Mouse (Mus musculus) right cerebral cortex, postnatal 25 days (tissue): ENCODE measurements around the gene Rfx4.

Experiments
- DNase-seq: peaks from one replicate; pipeline ENCODE4 v3.0.0; 2022

The Rfx4 gene

DNA sequence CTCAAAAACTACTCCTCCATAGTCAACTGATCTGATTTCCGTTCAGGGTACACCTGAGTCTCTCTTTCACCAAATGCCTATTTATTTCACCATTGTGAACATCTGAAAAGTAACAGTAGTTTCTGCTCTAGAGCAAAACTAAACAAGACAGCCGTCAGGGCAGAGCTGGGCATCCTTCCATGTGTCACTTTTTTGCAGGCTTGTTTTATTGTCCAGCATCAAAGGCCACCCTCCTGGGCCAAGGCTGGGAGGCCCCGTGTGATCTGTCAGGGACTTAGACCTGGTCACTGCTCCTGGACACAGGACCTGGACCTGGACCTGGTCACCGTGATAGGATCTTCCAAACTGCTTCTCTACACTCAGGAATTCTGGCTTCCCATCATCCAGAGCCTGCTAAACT is 116.1 kb downstream of the Rfx4 start:
- DNase-seq = no peak

DNA sequence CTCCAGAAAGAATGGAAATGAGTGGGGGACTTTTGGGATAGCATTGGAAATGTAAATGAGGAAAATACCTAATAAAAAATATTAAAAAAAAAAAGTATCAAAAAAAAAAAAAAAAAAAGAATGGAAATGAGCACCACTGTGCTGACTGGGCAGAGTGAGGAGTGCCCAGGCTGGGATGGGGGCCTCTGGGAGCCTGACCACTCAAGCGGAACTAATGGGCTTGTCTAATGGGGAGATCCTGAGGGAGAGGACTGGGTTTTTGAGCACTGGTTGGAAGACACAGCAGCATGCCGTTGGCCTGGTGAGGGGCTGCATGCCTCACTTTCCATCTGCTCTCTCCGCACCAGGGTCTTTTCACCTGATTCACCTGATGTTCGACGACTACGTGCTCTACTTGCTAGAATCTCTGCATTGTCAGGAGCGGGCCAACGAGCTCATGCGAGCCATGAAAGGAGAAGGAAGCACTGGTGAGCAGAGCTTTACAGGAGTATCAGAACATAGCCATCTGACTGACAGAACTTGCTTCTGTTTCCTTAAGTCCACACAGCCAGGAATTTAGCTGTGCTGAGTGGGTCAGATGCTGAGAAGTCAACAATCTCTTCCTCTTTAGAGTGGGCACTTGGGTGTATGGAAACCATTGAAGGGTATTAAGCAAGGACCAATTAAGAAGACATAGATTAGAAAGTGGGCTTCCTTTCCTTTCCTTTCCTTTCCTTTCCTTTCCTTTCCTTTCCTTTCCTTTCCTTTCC is 124.1 kb downstream of the Rfx4 start:
- no peak for DNase-seq

DNA sequence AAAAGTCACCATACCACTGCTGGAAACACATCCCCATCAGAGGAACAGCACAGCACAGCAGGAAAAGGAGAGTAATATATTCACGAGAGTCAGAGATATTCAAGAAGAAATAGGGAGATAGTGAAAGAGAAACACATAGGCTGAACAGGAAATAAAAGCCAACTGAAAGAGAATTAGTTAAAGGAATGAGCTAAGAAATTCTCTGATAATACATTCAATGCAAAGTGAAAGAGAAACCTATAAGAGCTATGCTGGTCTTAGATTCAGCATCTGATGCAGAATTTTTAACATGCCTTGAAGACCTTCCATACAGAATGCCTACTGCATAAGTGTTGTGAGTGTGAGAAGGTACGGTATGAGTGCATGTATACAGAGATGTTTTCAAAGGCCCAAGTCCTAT is 126.7 kb downstream of the Rfx4 start:
- DNase-seq = no peak

DNA sequence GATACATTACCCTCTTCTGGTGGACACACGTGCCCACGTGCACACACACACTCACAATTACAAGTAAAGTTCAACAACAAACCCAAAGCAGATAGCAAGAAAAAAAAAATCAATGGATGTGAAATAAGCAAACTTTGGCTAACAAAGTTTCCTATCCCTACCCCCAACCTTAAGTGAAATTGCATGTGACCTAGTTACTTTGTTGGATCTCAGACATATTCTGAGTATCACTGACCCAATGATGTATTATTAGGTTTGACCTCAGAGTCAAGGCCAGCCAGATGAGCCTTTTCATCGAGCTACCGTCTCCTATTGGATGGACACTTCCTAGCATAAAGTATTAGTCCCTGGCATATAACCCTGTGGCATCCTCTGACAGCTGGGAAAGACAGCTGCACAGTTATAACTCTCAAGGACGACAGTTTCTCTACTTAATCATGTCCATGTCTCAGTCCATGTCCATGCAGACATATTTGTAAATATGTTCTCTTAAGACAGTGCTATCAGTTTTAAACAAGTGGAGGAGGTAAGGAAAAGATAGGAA is 129.6 kb downstream of the Rfx4 start:
- no peak for DNase-seq

DNA sequence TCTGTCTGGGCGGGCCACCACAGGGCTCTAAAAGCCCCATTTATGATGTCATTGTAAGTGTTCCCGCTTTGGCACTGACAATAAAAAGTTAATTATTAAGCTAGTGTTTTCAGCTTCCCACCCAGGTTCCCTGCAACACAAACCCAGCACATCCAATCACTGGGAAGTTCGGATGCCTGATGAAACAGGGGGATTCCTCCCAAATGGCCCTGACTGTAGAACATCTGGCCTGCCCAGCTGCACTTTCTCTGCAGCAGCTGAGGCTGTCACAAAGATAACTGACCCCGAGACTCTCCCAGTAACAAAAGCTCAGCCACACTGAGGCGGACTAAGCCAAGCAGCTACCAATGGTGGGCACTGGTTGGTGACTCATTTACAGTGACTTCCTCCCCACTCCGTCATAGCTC is 130.4 kb downstream of the Rfx4 start:
- no peak for DNase-seq

DNA sequence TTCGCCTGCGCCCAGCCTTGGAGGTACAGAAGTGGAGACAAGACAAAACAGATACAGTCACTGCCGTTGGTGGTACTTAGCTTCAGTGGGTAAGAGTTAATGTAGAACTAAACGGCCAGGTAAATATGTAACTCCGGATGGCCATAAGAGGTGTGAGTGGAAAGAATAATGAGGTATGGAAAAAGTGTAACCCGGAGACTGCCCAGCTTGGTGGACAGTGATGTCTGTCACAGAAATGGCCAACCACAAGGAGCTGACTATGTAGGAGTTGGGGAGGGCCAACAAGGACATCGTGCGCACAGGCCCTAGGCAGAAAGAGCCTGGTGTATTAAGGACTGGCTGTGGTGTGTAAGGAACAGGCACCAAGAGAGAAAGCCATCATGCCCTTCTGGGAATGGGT is 130.9 kb downstream of the Rfx4 start:
- no peak for DNase-seq

DNA sequence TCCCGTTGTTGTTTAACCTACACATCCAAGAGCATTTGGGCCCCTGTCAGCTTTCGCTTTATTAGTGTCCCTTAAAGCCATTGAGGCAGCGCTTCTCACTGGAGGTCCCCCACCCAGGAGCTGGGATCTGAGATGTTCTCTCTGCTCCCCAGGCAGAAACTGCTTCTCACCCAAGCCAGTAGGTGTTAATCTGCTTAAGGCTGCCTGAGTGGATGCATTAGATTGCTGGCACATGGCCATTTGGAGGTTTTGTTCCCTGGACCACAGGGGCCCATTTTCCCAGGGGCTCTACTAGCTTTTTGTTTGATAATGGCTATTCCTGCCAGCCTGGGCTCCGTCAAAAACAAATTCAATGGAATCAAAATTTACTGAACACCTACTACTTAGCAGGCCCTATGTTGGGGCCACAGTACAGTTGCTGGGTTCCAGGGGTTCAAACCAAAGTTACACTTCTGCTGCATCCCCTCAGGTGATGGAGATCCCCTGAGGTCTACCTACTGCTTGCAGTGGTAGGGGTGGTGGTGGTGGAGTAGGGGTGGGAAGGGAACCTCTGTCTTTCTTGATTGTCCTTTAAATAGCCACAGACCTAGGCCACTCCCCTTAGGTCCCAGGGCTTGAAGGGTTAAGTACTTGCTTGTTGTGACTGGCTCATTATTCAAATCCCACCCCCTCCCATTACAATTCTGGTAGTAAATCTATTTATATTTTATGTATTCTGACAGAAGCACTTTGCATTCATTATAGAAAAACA is 133.4 kb downstream of the Rfx4 start:
- no peak for DNase-seq

DNA sequence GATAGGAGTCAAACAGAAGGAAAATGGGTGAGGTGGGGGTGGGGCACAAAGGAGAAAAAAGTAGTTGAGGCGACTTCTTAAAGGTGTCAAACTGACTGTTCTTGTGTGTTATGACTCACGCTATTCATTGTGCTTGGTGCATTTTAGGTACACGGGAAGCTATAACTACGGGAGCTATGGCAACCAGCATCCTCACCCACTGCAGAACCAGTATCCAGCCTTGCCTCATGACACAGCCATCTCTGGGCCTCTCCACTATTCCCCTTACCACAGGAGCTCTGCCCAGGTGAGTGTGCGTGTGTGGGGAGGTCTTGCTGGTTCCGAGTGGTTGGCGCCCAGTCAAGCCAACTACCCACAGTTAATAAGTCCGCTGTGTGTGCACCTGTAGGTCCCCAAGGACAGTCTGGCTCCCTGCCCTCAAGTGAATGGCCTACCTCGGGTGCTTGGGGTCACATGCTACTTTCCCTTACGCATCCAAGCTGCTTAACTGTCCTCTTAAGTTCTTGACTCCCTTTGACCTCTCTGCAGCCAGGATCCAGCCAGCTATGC is 140.0 kb downstream of the Rfx4 start:
- peak; percentile 53 for DNase-seq

DNA sequence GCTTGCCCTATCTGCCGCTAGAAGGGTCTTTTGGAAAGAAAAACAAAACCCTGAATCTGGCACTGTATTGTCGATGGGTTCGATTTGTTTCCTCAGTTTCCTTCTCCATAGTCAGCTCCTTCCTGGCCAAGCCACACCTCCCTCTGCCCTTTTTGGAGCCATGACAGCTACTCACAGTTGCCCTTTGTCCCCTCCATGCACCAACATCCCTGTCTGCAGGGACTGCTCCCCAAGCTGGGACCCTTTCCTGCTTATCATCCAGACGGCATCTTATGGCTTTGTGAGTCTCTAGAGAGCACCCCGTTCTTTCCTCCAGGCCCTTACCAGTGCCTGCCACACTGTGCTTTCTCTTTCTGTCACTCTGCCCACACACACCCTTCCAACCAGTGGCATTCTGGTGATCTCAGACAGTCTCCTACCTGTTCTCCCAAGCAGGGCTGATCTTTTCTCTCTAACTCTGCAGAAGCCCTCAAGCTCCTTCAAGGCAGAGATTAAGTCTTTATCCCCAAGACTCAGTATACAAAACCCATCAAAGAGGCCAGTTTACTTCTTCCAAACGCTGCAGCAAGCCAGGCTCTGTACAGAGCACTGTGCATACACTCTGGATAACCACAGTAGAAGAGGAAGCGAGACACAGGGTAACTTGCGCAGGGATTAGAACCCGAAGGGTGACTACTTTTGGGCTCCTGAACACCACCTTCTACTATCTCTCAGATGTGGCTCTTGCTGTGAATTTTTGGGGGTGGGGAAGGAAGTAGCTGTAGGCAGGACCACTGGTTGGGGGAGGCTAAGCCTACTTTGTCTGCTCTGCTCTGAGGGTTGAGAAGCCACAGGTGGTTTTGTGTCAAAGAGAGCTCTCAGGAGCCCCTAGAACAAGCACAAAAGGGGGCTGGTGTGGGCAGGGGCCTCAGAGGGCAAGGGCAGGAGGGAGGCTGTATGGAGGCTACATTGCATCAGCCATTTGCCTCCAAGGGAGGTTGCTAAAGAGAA is 141.4 kb downstream of the Rfx4 start:
- DNase-seq = no peak

DNA sequence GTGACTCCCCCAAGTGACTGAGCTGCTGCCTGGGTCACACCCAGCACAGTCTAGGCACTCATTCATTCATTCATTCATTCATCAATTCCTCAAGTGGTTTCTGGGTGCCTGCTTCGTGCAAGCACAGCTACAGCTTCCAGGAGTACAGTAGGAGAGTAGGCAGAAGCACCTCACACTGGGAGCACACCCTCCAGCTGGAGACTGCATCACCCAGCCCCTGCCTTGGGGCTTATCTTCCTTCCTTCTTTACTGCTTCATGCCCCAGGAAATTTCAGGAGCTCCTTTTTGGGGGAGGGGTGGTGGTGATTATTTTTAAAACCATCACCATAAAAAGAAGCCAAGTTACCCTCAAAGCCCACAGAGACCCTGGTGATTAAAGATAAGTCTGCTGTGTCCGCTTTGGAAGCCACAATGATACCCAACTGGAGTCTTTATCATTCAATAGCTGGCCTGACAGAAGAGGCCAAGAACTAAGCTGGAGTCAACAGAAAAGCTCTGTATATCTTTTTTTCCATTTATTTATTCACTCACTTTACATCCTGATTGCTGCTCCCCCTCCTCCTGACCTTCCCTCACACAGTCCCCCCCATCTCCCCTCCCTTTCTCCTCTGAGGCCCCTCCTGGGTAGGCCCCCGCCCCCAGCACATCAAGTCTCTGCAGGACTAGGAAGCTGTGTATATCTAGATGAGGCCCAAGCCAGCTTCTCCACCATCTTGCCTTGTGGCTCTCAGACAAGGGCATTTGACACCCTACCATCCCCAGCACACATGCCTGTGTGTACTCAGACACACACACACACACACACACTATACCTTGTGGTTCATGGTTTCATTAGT is 142.5 kb downstream of the Rfx4 start:
- no peak for DNase-seq

DNA sequence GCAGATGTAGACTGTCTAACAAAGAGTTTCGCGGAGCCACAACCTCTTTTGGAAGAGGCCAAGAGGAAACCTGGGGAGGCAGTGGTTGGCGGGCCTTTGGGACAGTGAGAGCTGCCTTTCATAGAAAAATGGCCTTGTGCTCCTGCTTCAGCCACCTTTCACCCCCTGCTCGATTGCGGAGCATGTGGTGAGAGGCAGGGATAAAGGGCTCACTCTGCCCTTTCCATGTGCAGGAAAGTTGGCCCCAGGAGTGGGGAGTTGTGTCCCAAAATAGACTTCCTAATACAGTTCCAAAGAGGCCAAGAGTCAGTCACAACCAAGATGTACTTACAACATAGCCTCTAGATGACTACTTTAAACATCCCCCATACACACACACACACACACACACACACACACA is 145.8 kb downstream of the Rfx4 start:
- DNase-seq = no peak

DNA sequence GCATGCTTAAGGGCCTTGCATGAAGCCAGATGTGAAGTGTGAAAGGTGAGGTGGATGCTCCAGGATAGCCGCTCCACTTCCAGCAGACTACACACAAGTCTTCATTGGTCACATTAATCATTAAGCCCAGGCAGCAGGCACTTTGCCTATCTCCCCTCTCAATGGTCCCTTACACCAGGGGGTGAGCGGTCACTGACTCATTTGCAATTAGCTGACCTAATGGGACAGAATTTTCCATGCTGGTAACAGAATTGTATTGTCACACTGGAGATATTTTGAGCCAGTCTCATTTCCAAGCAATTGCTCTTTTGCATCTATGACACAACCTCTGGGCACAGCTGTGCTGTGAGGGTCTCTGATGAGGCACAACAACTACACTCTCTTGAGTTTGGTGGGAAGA is 146.4 kb downstream of the Rfx4 start:
- DNase-seq = no peak

DNA sequence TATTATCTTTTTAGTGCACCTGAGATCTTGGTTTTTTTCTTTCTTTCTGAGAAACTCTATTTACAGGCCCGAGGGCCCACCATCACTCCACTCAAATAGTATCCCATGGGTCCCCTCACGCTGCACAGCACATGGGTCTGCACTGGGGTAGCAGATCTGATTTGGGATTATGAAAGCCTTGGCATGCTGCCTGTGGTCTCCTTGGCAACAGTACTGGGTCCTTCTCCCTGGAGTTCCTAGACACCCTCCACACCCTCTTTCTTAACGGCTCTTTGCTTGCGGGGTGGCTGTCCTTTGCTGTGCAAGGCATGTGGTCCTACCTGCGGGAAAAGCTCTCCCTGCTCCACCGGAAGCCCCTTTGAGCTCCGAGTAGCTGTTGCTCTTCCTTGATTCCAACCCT is 147.4 kb downstream of the Rfx4 start:
- peak; percentile 31 for DNase-seq

DNA sequence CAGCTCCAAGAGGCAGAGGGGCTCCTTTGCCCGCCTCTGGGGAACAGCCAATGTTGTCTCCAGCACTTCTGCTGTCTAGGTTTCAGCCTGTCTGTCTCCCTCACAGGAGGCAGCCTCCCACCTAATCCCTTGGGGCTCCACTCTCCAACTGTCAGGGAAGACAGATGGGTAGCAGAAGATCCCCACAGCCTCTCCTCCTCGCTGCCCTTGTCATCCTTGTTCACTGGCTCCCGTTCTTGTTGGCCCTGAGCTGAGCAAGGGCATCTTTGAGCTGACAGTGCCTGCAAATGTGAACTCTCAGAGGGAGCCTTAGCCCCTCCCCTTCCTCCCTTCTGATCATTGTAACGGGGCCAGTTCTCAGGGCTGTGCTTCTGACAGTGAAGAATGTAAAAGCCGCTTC is 147.9 kb downstream of the Rfx4 start:
- DNase-seq = no peak

DNA sequence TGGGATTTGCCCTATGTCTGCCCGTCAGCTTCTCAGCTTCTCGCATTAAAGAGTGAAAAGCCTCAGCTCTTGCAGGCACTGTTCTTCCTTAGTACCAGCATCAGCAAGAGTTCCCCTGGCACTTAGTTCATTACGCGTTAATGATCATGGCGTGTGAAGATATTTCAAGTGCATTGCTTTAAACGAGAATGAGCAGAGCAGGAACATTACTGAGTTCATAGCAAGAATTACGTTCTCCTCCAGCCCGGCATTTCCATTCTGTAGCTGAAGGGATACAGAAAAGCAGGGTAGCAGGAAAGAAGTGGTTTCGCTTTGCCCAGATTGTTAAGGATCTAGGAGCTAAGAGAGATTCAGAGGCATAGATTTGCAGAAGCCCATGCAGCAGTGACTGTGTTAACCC is 151.0 kb downstream of the Rfx4 start:
- DNase-seq = no peak

DNA sequence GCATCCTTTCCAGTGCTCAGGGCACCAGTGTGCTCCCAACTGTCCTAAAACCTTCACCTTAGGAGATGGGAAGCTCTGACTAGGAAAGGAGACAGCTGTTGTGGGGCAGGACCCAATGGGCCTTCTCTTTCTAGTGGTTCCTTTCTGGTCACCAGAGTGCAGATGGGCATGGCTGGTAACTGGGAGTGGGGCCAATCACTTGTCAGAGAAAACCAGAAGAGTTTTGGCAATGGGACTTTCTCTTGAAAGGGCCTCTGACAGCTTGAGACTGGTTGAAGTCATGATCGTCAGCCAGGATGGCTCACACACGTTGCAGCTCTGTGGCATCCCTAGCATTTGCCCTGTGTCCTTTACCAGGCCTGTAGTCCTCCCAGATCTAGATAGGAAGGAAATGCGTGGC is 152.1 kb downstream of the Rfx4 start:
- DNase-seq = no peak

DNA sequence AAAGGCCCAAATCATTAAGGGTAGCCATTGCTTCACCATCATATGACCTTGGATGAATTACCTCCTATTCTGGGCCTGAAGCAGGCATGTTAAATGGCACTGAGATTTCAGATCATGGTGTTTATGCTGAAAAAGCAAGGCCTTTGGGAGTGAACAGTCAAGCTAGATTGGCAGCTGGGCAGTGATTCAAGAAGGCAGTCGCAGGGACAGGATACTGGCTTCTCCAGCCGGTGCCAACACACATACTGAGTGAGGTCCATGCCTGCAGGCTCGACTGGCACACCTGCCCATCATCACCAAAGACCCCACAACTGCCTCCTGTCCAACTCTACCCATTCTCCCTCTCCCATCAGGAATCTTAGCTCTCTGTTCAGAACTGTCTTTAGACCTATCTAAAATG is 152.6 kb downstream of the Rfx4 start:
- DNase-seq = no peak

DNA sequence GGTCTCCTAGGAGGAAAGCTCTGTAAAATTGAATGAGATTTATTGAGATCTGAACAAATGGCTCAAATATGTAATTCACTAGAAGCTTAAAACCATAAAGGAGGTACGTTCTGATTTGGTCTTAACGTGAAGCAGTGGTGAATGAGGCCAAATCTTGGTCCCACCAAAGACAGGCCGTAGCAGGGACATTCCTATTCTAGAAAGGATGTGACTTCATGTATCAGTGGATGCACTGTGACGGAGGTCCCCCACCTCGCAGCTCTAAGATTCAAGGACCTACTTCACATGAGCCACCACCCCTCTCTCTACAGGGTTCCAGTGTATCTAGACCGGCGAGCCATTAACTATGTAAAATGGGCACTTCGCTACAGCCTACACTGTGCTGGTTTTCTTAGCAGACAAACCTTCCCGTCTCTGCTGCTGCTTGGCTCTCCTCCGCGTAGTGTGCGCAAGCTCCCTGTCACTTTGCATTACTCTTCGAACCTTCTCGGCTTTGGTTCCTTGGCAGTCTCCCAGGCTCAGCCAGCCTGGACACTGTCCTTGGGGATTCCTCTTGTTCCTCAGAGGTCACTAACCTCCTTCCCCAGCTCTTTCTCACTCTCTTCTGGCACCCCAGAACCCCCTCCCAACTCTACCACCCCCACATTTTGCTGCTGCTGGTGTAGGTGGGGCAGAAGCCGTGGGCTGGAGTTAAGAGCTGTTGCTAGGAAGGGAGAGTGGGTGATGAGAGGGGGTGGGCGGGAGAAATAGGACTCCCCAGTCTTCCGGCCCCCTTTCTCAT is 153.3 kb downstream of the Rfx4 start:
- DNase-seq = peak; percentile 47

DNA sequence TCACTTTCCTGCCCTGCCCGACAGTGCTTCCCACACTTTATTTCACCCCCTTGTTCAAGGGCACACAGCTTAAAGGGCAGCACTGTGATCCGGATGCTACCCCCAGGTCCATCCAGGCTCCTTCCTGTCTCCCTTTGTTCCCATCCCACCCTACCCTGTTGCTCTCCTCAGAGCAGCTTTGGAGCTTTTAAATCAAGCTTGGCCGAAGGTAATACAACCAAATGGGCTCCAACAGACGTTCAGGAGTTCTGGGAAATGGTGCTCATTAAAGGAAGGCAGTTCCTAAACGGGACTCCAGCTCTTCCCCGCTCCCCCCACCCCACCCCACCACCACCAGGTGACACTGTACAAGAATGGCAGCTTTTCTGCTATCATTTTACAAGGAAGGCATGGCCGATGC is 154.3 kb downstream of the Rfx4 start:
- no peak for DNase-seq

DNA sequence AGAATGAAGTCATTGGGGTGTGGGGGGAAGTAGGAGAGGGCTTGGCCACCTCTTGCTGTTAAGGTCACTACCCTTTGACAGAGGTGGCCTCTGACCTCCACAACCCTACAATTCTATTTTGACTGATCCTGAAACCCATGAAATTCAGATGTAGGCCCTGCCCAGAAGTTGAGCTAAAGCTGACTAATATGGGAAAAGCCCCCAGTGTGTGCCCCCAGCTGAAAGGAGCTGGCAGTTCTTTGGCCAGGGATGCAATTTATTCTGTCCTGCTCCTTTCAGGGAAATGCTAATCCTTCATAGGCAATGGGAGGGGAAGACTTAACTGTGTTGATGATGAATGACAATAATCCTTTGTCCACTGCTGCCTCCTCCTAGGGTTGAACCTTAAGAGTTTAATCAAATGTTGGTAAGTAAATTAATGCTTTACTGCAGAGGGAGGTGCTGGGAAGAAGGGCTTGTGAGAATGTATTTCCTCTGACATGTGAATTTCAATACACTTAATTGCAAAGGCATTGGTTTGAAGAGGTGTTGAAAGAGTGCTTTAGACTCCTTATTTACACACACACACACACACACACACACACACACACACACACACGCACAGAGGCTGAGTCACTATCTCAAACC is 155.0 kb downstream of the Rfx4 start:
- no peak for DNase-seq

DNA sequence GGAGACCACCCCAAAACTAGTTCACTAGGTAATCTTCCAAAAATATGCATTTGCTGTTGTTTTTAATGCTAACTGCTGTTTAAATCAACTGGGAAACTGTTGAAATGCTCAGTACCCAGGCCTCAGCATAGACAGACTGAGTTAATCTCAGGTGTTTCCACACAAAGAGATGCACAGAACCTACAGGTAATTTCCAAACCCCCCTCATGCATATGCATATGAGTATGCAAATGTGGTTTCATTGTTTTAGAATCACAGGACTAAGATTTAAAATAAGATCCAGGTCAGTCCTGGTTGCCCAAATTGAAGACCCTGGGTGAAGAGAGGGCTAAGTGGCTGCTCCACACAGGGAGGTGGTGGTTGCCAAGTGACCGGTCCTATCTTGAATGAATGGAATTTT is 157.3 kb downstream of the Rfx4 start:
- no peak for DNase-seq
